Mouse (Mus musculus): ENCODE measurements around the gene Hist1h2ad. TPM values are rescaled to one million over a fixed set of nuclear protein-coding genes. Genes with fewer than 3 reads are reported as not detected.
A peak's percentile ranks its signal among the peaks of the same experiment; 100 is the strongest.
"Not testable (repeated sequence)": the region's sequence is repeated elsewhere in the genome, so short reads cannot be mapped to it uniquely, and the experiment has no call there.

Hist1h2ad gene
- polyA plus RNA-seq, 1 experiment, result 8.3 TPM

DNA sequence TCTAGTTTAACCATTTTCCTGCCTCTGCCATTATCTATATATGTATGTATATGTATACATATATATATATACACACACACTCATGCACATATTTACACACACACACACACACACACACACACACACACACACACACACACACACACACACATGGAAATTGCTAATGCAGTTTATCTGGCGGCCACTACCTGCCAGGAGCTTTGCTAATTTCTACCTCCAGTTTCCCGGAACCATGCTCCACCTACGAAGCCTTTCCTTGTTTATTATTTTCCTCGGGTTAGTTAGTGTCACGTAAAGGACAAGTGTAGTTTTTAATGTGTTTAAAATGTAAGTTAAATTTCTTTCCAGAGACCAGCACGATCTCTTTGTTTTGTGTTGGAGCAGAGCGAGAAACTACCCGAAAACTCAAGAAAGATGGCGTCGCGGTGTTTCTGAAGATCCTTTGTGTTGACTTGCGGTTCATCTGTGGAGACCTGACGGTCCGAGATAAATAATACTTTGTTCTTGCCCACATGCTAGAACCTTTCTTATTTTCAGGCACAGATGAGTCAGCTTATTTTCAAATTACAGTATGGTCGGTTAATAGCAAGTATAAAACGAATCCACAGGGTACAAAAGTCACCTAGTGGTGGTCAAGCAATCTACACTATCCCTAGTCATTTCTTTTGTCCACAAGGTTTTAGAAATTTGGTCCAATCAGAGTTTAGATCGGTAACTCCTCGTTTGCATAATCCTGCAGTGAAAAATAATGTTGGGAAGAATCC lies 11.3 kb upstream of the Hist1h2ad start:
- Histone ChIP-seq H3K27me3 (ENCODE audit: control insufficient read depth) (no peaks in the 10 kb centered on the region), H3K9me3 (ENCODE audit: control insufficient read depth, low read length) (no peaks in the 10 kb centered on the region), H3K4me1 (ENCODE audit: control insufficient read depth) (peaks cover 57% of the 10 kb centered on the region), H3K4me3 (replicated peaks) (peak overlapping the region; percentile 60), H3K36me3 (ENCODE audit: control insufficient read depth) (no peaks in the 10 kb centered on the region)
- TF ChIP-seq TAL1 (IDR thresholded peaks at IDR 0.05; ENCODE audit: low read length) (no peak), GATA1 (IDR thresholded peaks at IDR 0.05; ENCODE audit: low read length) (no peak)

DNA sequence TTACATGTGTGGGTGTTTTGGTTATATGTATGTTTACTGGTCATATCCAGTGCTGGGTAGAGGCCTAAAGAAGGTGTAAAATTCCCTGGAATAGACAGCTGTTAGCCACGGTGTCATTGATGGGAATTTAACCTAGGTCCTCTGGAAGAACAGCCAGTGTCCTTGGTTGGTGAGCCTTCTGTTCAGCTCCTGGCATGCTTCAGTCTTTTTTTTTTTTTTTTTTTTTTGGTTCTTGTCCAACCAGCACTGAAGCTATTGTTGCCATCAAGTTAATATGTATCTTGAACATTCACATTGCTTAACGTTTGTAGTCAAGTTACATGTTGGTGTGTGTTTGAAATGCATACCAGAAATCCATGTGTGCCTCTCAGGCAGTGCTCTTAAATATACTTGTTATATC lies 9.7 kb upstream of the Hist1h2ad start:
- H3K27me3 ChIP-seq (ENCODE audit: control insufficient read depth), result no peaks in the 10 kb centered on the region
- H3K36me3 ChIP-seq (ENCODE audit: control insufficient read depth), result no peaks in the 10 kb centered on the region
- TF ChIP-seq TAL1 (IDR thresholded peaks at IDR 0.05; ENCODE audit: low read length) (no peak), GATA1 (IDR thresholded peaks at IDR 0.05; ENCODE audit: low read length) (no peak)
- no peak overlapping the region for H3K4me3 ChIP-seq (replicated peaks)
- H3K4me1 ChIP-seq (ENCODE audit: control insufficient read depth), result peaks cover 55% of the 10 kb centered on the region
- H3K9me3 ChIP-seq (ENCODE audit: control insufficient read depth, low read length), result no peaks in the 10 kb centered on the region

- not testable (repeated sequence) for H3K27me3 ChIP-seq (ENCODE audit: control insufficient read depth); H3K36me3 ChIP-seq (ENCODE audit: control insufficient read depth); H3K9me3 ChIP-seq (ENCODE audit: control insufficient read depth, low read length)
- Histone ChIP-seq H3K4me3 (replicated peaks) (peak overlapping the region; percentile 68), H3K4me1 (ENCODE audit: control insufficient read depth) (peaks cover 43% of the 10 kb centered on the region)
Observed at GRCm38 (mm10) chr13:23570261-23571021, 3.7 kb upstream of the Hist1h2ad start.

DNA sequence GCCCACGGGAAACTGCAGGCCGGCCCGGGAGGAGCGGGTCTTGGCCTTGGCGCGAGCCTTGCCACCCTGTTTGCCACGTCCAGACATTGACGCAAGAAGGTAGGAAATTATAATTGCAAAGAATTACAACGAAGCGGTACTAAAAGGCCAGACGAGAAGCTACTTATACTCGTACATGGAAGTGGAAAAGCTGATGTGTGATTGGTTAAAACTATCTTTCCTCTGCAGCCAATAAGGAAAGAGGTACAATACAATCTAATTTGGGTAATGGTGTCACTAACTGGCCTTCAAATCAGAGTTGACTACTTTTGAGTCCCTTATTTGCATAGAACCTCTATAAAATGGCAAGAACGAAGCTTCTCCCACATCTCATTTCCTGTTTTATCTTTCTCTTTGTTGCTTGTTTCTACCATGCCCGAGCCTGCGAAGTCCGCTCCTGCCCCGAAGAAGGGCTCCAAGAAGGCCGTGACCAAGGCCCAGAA lies 3.1 kb upstream of the Hist1h2ad start, which contains the start of the genes Hist1h2ae and Hist1h2bg:
TSS of gene Hist1h2ae (minus strand) at position 199 of the 482 bp plus-strand sequence.
TSS of gene Hist1h2bg (plus strand) at position 375 of the 482 bp plus-strand sequence.
- peaks cover 38% of the 10 kb centered on the region for H3K4me1 ChIP-seq (ENCODE audit: control insufficient read depth)
- H3K4me3 ChIP-seq (replicated peaks), result peak within 1 kb of the TSS; percentile 72
- TF ChIP-seq TAL1 (IDR thresholded peaks at IDR 0.05; ENCODE audit: low read length), result no peak
- no peak for TF ChIP-seq GATA1 (IDR thresholded peaks at IDR 0.05; ENCODE audit: low read length)
- no peaks in the 10 kb centered on the region for H3K9me3 ChIP-seq (ENCODE audit: control insufficient read depth, low read length)
- H3K36me3 ChIP-seq (ENCODE audit: control insufficient read depth), result no peaks in the 10 kb centered on the region; the same call in 1 of the 2 replicates
- H3K27me3 ChIP-seq (ENCODE audit: control insufficient read depth), result no peaks in the 10 kb centered on the region

DNA sequence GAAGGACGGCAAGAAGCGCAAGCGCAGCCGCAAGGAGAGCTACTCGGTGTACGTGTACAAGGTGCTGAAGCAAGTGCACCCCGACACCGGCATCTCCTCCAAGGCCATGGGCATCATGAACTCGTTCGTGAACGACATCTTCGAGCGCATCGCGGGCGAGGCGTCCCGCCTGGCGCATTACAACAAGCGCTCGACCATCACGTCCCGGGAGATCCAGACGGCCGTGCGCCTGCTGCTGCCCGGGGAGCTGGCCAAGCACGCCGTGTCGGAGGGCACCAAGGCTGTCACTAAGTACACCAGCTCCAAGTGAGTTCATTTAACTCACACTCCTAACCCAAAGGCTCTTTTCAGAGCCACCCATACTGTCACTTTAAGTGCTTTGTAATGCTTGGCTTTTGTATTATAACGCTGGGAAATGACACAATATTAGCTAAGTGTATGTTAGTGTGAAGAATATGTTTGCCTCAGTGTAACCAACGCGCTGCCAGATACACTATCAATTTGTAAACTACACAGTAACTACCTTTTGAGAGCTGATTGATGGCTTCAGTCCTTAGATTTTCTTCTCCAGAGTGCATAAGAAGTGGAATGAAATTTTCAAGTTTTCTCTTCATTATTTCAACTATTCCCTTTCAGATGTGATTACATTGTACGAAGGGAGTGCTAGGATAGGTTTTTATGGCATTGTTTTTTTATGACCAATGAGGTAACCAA lies 2.5 kb upstream of the Hist1h2ad start:
- peak overlapping the region; percentile 72 for H3K4me3 ChIP-seq (replicated peaks)
- H3K36me3 ChIP-seq (ENCODE audit: control insufficient read depth); H3K9me3 ChIP-seq (ENCODE audit: control insufficient read depth, low read length); H3K27me3 ChIP-seq (ENCODE audit: control insufficient read depth): not testable (repeated sequence)
- H3K4me1 ChIP-seq (ENCODE audit: control insufficient read depth), result peaks cover 39% of the 10 kb centered on the region

DNA sequence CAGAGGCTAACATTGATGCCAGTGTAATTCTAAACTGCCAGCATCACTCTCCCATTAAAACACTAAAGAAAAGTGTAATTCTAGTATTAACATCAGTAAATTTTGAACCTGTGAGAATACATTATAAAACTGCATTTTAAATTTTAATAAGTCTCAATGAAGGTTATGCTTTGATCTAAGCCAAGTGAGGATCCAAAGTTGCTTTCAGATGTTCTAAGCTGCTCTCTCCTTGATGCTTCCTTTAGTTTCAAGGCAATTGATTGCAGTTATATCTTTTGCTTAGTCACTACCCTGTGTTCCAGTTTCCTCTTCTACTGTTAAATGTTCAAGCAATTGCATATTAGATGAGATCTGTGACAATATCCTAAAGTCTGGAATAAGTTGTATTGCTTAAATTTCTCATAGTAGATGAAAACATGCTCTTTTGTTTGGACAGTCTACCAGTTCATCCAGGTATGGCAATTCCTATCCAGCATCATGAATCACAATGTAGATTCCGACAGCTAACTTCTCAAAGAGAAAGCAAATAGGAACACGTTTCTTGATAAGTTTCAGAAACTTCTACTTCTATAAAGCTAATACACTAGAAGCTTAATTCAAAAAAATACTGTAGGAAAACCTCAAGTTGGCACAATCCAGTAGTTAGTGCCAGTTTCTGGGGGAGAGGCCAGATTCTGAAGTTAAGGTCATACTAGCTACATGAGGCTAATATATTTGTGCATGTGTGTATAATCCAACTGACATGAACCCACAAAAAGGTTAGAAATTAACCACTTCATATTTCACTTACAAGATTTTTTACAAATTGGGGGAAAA lies 1.8 kb upstream of the Hist1h2ad start:
- no peak for TF ChIP-seq GATA1 (IDR thresholded peaks at IDR 0.05; ENCODE audit: low read length)
- TF ChIP-seq TAL1 (IDR thresholded peaks at IDR 0.05; ENCODE audit: low read length), result no peak
- no peaks in the 10 kb centered on the region for H3K9me3 ChIP-seq (ENCODE audit: control insufficient read depth, low read length)
- peaks cover 2% of the 10 kb centered on the region for H3K36me3 ChIP-seq (ENCODE audit: control insufficient read depth)
- peak overlapping the region; percentile 72 for H3K4me3 ChIP-seq (replicated peaks)
- H3K27me3 ChIP-seq (ENCODE audit: control insufficient read depth), result no peaks in the 10 kb centered on the region
- peaks cover 40% of the 10 kb centered on the region for H3K4me1 ChIP-seq (ENCODE audit: control insufficient read depth)

- H3K4me3 ChIP-seq (replicated peaks), result peak overlapping the region; percentile 72
- peaks cover 39% of the 10 kb centered on the region for H3K4me1 ChIP-seq (ENCODE audit: control insufficient read depth)
- not testable (repeated sequence) for H3K36me3 ChIP-seq (ENCODE audit: control insufficient read depth); H3K9me3 ChIP-seq (ENCODE audit: control insufficient read depth, low read length); H3K27me3 ChIP-seq (ENCODE audit: control insufficient read depth)
Observed at GRCm38 (mm10) chr13:23573034-23573897, 915 bp upstream of the Hist1h2ad start.

- H3K4me1 ChIP-seq (ENCODE audit: control insufficient read depth), result peaks cover 39% of the 10 kb centered on the region
Observed at GRCm38 (mm10) chr13:23574546-23575170, 477 bp downstream of the Hist1h2ad start.

More at GRCm38 (mm10) chr13:23574546-23575170, 477 bp downstream of the Hist1h2ad start:
- not testable (repeated sequence) for H3K36me3 ChIP-seq (ENCODE audit: control insufficient read depth); H3K9me3 ChIP-seq (ENCODE audit: control insufficient read depth, low read length); H3K27me3 ChIP-seq (ENCODE audit: control insufficient read depth)
- peak overlapping the region; percentile 64 for H3K4me3 ChIP-seq (replicated peaks)

Measured in erythroblast, embryonic 14.5 days (primary cell).